Mouse (Mus musculus) hindbrain, embryonic 10.5 days (tissue): ENCODE data around the gene Efna5. TPM values are rescaled to one million over a fixed set of nuclear protein-coding genes. Genes with fewer than 3 reads are reported as not detected.
A peak's percentile ranks its signal among the peaks of the same experiment; 100 is the strongest.

Experiments
- DNase-seq: peaks from one replicate; pipeline ENCODE4 v3.0.0-alpha.2; 2017; ENCODE audit warnings: low spot score
- H3K27ac ChIP-seq: fragments of 300-500 bp; sonication (generic); 2 replicates; pipeline ENCODE4 v1.5.1; 2016; ENCODE audit warnings: mild to moderate bottlenecking, moderate library complexity
- H3K27me3 ChIP-seq: fragments of 300-500 bp; sonication (generic); 2 replicates; pipeline ENCODE4 v1.6.1; 2016; ENCODE audit warnings: mild to moderate bottlenecking; ENCODE audit not compliant: poor library complexity, insufficient read depth, severe bottlenecking
- H3K36me3 ChIP-seq: fragments of 300-500 bp; sonication (generic); 2 replicates; pipeline ENCODE4 v1.6.1; 2016; ENCODE audit warnings: mild to moderate bottlenecking, moderate library complexity
- H3K4me1 ChIP-seq: fragments of 300-500 bp; sonication (generic); replicated peaks from 2 replicates; pipeline ENCODE4 v1.6.1; 2016; ENCODE audit warnings: mild to moderate bottlenecking
- H3K4me3 ChIP-seq: fragments of 300-500 bp; sonication (generic); 2 replicates; pipeline ENCODE4 v1.5.1; 2016; ENCODE audit warnings: mild to moderate bottlenecking, moderate library complexity
- H3K9me3 ChIP-seq: fragments of 300-500 bp; sonication (generic); 2 replicates; pipeline ENCODE4 v1.6.1; 2016; ENCODE audit warnings: mild to moderate bottlenecking, moderate library complexity
- WGBS: fragments of 180-500 bp; shearing (Covaris S2); methylation state at CpG from one replicate; pipeline ENCODE4 v1.1.7; 2016; 5-methylcytosine and 5-hydroxymethylcytosine counted together
- polyA plus RNA-seq: library from polyadenylated mRNA; unstranded; fragments of >200 nt; fragmentation: Nextera tagmentation; extraction: Ambion mirVana; gene quantifications from 2 replicates; pipeline ENCODE4 v1.2.1, GENCODE M21; 2016

Gene Efna5
- polyA plus RNA-seq, 1 experiment from 2014 or later: 40.5 TPM

- Histone ChIP-seq H3K27ac (no peak overlapping the region), H3K4me1 (peaks cover 25% of the 10 kb centered on the region), H3K9me3 (no peaks in the 10 kb centered on the region), H3K27me3 (no peaks in the 10 kb centered on the region), H3K4me3 (no peak overlapping the region), H3K36me3 (no peaks in the 10 kb centered on the region)
- no peak for DNase-seq
- WGBS: 59% methylated on average over 6 of the region's 6 CpGs
Observed at GRCm38 (mm10) chr17:62614708-62615107, 266.4 kb downstream of the Efna5 start.

- Histone ChIP-seq H3K4me1 (peaks cover 26% of the 10 kb centered on the region), H3K9me3 (no peaks in the 10 kb centered on the region), H3K36me3 (no peaks in the 10 kb centered on the region), H3K27ac (no peak overlapping the region), H3K27me3 (no peaks in the 10 kb centered on the region), H3K4me3 (no peak overlapping the region)
- 40% methylated on average over 8 of the region's 8 CpGs for WGBS
- DNase-seq: peak; percentile 43
Observed at GRCm38 (mm10) chr17:62614237-62614636, 266.9 kb downstream of the Efna5 start.

- Histone ChIP-seq H3K27ac (no peak overlapping the region), H3K4me3 (no peak overlapping the region), H3K36me3 (no peaks in the 10 kb centered on the region), H3K9me3 (no peaks in the 10 kb centered on the region), H3K4me1 (peaks cover 31% of the 10 kb centered on the region), H3K27me3 (no peaks in the 10 kb centered on the region)
- DNase-seq: no peak
- WGBS: 95% methylated on average over 11 of the region's 11 CpGs
Observed at GRCm38 (mm10) chr17:62613232-62613631, 267.9 kb downstream of the Efna5 start.

- Histone ChIP-seq H3K9me3 (no peaks in the 10 kb centered on the region), H3K27ac (no peak overlapping the region), H3K4me1 (peaks cover 35% of the 10 kb centered on the region), H3K36me3 (peaks cover 7% of the 10 kb centered on the region; the same call in 1 of the 2 replicates), H3K4me3 (no peak overlapping the region), H3K27me3 (no peaks in the 10 kb centered on the region)
- WGBS: 65% methylated on average over 8 of the region's 8 CpGs
- DNase-seq: no peak
Observed at GRCm38 (mm10) chr17:62608145-62608544, 273.0 kb downstream of the Efna5 start.

GRCm38 (mm10) chr17:62607304-62607914 lies 273.7 kb downstream of the Efna5 start:
- Histone ChIP-seq H3K4me1 (peaks cover 37% of the 10 kb centered on the region), H3K27me3 (no peaks in the 10 kb centered on the region), H3K9me3 (no peaks in the 10 kb centered on the region), H3K27ac (no peak overlapping the region), H3K4me3 (no peak overlapping the region), H3K36me3 (peaks cover 7% of the 10 kb centered on the region; the same call in 1 of the 2 replicates)
- no peak for DNase-seq
- WGBS: 86% methylated on average over 18 of the region's 18 CpGs

- 80% methylated on average over 6 of the region's 6 CpGs for WGBS
- Histone ChIP-seq H3K4me3 (no peak overlapping the region), H3K27ac (no peak overlapping the region), H3K4me1 (peaks cover 37% of the 10 kb centered on the region), H3K36me3 (peaks cover 7% of the 10 kb centered on the region; the same call in 1 of the 2 replicates), H3K9me3 (no peaks in the 10 kb centered on the region), H3K27me3 (no peaks in the 10 kb centered on the region)
- no peak for DNase-seq
Observed at GRCm38 (mm10) chr17:62606681-62607080, 274.4 kb downstream of the Efna5 start.

- 48% methylated on average over 5 of the region's 5 CpGs for WGBS
- Histone ChIP-seq H3K36me3 (peaks cover 7% of the 10 kb centered on the region; the same call in 1 of the 2 replicates), H3K27ac (no peak overlapping the region), H3K4me1 (peaks cover 48% of the 10 kb centered on the region), H3K4me3 (no peak overlapping the region), H3K9me3 (no peaks in the 10 kb centered on the region), H3K27me3 (no peaks in the 10 kb centered on the region)
- peak; percentile 54 for DNase-seq
Observed at GRCm38 (mm10) chr17:62604309-62604708, 276.8 kb downstream of the Efna5 start.

- DNase-seq: peak; percentile 5
- no peak overlapping the region for H3K4me3 ChIP-seq
- 38% methylated on average over 5 of the region's 5 CpGs for WGBS
- H3K4me1 ChIP-seq: peaks cover 53% of the 10 kb centered on the region
- H3K36me3 ChIP-seq: peaks cover 7% of the 10 kb centered on the region; the same call in 1 of the 2 replicates
- peak overlapping the region; percentile 18; the same call in 1 of the 2 replicates for H3K27ac ChIP-seq
- no peaks in the 10 kb centered on the region for H3K27me3 ChIP-seq
- H3K9me3 ChIP-seq: no peaks in the 10 kb centered on the region
Observed at GRCm38 (mm10) chr17:62603604-62604003, 277.5 kb downstream of the Efna5 start.

- peaks cover 36% of the 10 kb centered on the region for H3K4me1 ChIP-seq
- no peak overlapping the region for H3K27ac ChIP-seq
- no peaks in the 10 kb centered on the region for H3K27me3 ChIP-seq
- 55% methylated on average over 9 of the region's 9 CpGs for WGBS
- no peaks in the 10 kb centered on the region; the same call in 1 of the 2 replicates for H3K36me3 ChIP-seq
- H3K9me3 ChIP-seq: no peaks in the 10 kb centered on the region
- no peak overlapping the region for H3K4me3 ChIP-seq
- no peak for DNase-seq
Observed at GRCm38 (mm10) chr17:62598716-62599490, 282.2 kb downstream of the Efna5 start.

GRCm38 (mm10) chr17:62592436-62593074 lies 288.6 kb downstream of the Efna5 start:
- Histone ChIP-seq H3K4me3 (no peak overlapping the region), H3K4me1 (0 out of 2 replicates have a peak, but pooled peaks cover 1% of the 10 kb centered on the region), H3K9me3 (peaks cover 2% of the 10 kb centered on the region; the same call in 1 of the 2 replicates), H3K36me3 (no peaks in the 10 kb centered on the region), H3K27ac (no peak overlapping the region), H3K27me3 (no peaks in the 10 kb centered on the region)
- no peak for DNase-seq
- WGBS: 80% methylated on average over 5 of the region's 5 CpGs

- no peak for DNase-seq
- Histone ChIP-seq H3K27me3 (no peaks in the 10 kb centered on the region), H3K27ac (no peak overlapping the region), H3K9me3 (peaks cover 7% of the 10 kb centered on the region; the same call in 1 of the 2 replicates), H3K36me3 (no peaks in the 10 kb centered on the region), H3K4me1 (no peaks in the 10 kb centered on the region), H3K4me3 (no peak overlapping the region)
- WGBS: 72% methylated on average over 10 of the region's 10 CpGs
Observed at GRCm38 (mm10) chr17:62591581-62592435, 289.3 kb downstream of the Efna5 start.
